Mouse (Mus musculus): ENCODE data around the gene Armc2. TPM values are rescaled to one million over a fixed set of nuclear protein-coding genes. Genes with fewer than 3 reads are reported as not detected.
"Not testable (repeated sequence)": the region's sequence is repeated elsewhere in the genome, so short reads cannot be mapped to it uniquely, and the experiment has no call there.

The Armc2 gene
- polyA plus RNA-seq, 1 experiment: 10.2 TPM

- DNase-seq (ENCODE audit: low read depth): peak; percentile 36
- TF ChIP-seq POLR2A (IDR thresholded peaks at IDR 0.05; ENCODE audit: borderline replicate concordance, extremely low read depth, insufficient read depth, insufficient read length, poor library complexity, severe bottlenecking) (no peak), CTCF (IDR thresholded peaks at IDR 0.05; ENCODE audit: borderline replicate concordance, extremely low read depth, insufficient read depth, insufficient read length) (no peak)
Observed at GRCm38 (mm10) chr10:41962725-41963124, 55.5 kb downstream of the Armc2 start.

DNA sequence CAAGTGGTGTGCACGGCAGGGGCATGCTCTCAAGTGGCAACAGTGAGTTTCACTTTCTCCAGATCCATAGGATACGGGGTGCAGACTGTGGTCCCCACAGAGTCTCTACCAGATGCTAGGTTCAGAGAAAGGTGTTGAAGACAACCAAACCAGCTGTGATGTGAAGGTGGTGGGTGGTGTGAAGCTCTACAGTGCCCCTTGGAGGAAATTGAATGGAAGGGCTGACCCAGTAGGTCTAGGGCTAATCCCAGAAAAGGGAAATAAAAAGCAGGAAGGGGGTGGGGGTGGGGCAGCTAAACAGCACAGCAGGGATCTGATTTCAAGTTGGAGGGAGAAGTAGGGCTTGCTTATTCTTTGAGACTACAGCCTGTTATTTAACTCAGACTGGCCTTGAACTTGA, 58.4 kb downstream of the Armc2 start:
- no peak for DNase-seq (ENCODE audit: low read depth)
- TF ChIP-seq POLR2A (IDR thresholded peaks at IDR 0.05; ENCODE audit: borderline replicate concordance, extremely low read depth, insufficient read depth, insufficient read length, poor library complexity, severe bottlenecking) (no peak), CTCF (IDR thresholded peaks at IDR 0.05; ENCODE audit: borderline replicate concordance, extremely low read depth, insufficient read depth, insufficient read length) (no peak)

- no peak for TF ChIP-seq CTCF (IDR thresholded peaks at IDR 0.05; ENCODE audit: borderline replicate concordance, extremely low read depth, insufficient read depth, insufficient read length)
- TF ChIP-seq POLR2A (IDR thresholded peaks at IDR 0.05; ENCODE audit: borderline replicate concordance, extremely low read depth, insufficient read depth, insufficient read length, poor library complexity, severe bottlenecking): no peak
- DNase-seq (ENCODE audit: low read depth): no peak
Observed at GRCm38 (mm10) chr10:41958677-41959274, 59.5 kb downstream of the Armc2 start.

DNA sequence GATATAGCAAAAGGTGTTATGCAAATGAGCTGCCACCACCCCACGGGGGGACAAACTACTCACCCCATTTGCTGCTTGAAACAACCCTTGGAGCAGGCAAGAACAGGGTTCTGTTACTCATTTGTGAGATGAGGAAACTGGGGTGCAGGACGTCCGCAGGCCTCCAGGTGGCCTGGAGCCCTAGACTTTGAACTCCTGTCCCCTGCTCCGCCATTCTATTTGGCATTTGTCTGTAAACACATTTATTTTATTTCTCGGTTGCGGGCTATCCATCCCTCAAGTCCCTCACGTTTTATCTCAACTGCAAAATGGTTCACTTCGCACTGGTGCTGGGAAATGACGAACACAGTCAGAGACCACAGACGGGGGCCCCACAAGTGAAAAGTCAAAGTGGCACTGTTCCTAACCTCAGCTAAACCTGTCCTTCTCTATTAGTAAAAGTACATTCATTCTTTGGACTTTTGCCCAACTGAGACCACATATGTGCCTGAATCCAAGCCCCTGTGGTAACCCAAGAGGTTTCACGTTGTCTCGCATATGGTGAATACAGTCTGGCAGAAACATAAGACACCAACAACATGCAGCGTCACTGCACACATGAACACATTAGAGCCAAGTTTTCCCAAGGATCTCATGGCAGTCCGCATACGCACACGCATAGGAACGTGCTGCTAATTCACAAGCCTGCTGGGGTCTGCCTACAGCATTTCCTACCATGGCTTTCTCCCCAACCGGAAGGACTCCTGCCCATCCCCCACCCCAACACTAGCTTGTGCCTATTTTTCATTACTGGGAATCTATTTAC, 60.6 kb downstream of the Armc2 start:
- no peak for TF ChIP-seq CTCF (IDR thresholded peaks at IDR 0.05; ENCODE audit: borderline replicate concordance, extremely low read depth, insufficient read depth, insufficient read length)
- TF ChIP-seq POLR2A (IDR thresholded peaks at IDR 0.05; ENCODE audit: borderline replicate concordance, extremely low read depth, insufficient read depth, insufficient read length, poor library complexity, severe bottlenecking): no peak
- peak; percentile 72 for DNase-seq (ENCODE audit: low read depth)

DNA sequence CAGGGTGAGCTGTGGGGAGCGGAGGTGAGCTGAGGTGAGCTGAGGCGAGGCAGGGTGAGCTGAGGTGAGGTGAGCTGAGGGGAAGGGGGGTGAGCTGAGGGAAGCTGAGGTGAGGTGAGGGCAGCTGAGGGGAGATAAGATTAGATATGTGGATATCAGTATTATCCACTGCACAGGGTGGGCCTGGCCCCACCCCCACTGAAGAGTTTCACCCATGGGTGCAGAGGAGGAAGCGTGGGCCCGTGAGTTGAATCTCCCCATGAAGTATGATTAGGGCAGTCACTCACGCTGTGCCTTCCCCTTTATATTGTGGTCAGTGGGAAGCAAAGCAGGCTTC, 64.7 kb downstream of the Armc2 start:
- TF ChIP-seq CTCF (IDR thresholded peaks at IDR 0.05; ENCODE audit: borderline replicate concordance, extremely low read depth, insufficient read depth, insufficient read length): no peak
- no peak for TF ChIP-seq POLR2A (IDR thresholded peaks at IDR 0.05; ENCODE audit: borderline replicate concordance, extremely low read depth, insufficient read depth, insufficient read length, poor library complexity, severe bottlenecking)
- no peak for DNase-seq (ENCODE audit: low read depth)

- TF ChIP-seq POLR2A (IDR thresholded peaks at IDR 0.05; ENCODE audit: borderline replicate concordance, extremely low read depth, insufficient read depth, insufficient read length, poor library complexity, severe bottlenecking) (no peak), CTCF (IDR thresholded peaks at IDR 0.05; ENCODE audit: borderline replicate concordance, extremely low read depth, insufficient read depth, insufficient read length) (no peak)
- no peak for DNase-seq (ENCODE audit: low read depth)
Observed at GRCm38 (mm10) chr10:41952850-41953527, 65.3 kb downstream of the Armc2 start.

DNA sequence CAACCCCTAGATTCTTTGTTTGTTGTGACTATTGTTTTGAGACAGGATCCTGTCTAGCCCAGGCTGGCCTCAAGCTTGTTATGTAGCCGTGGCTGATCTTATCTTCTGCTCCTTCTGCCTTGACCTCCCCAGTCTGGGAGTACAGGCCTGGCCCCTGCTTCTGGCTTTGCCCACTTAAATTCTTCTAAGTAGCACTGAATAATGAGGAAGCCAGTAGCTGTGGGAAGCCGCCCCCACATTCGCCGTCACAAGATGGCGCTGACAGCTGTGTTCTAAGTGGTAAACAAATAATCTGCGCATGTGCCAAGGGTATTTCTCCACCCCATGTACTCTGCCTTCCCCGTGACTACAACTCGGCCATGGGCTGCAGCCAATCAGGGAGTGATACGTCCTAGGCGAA, 65.9 kb downstream of the Armc2 start:
- not testable (repeated sequence) for DNase-seq (ENCODE audit: low read depth)

DNA sequence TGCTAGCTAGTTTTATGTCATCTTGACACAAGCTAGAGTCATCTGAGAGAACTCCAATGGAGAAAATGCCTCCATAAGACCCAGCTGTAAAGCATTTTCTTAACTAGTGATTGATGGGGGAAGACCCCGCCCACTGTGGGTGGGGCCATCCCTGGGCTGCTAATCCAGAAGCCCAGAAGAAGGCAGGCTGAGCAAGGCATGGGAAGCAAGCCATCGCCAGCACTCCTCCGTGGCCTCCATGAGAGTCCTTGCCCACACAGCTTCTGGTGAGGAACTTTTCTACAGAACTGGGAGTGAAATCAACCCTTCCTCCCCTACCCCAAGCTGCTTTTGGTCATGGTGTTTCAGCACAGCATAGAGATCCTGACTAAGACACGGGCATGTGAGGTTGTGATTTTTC, 79.2 kb downstream of the Armc2 start:
- no peak for TF ChIP-seq CTCF (IDR thresholded peaks at IDR 0.05; ENCODE audit: borderline replicate concordance, extremely low read depth, insufficient read depth, insufficient read length)

GRCm38 (mm10) chr10:41937176-41937575, 81.1 kb downstream of the Armc2 start:
- TF ChIP-seq POLR2A (IDR thresholded peaks at IDR 0.05; ENCODE audit: borderline replicate concordance, extremely low read depth, insufficient read depth, insufficient read length, poor library complexity, severe bottlenecking): no peak
- TF ChIP-seq CTCF (IDR thresholded peaks at IDR 0.05; ENCODE audit: borderline replicate concordance, extremely low read depth, insufficient read depth, insufficient read length): no peak
- peak; percentile 68 for DNase-seq (ENCODE audit: low read depth)

More for the DNA sequence above, 79.2 kb downstream of the Armc2 start:
- no peak for DNase-seq (ENCODE audit: low read depth)

DNA sequence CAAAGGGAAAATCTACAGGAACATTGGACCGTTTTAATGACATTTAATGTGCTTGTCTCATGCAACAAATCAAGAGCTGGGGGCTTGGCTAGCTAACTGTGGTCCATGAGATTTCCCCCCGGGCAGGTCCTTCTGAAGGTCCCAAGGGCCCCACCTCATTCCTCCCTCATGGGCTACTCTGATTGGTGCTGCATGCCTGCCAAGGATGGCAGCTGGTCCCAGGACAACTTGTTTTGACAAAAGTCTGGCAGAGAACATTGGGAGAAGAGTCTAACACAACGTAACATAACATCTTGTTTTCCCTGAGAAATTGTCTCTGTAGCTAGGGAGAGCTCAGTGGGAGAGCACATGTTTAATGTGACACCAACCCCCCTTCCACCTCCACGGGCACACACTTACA, 82.1 kb downstream of the Armc2 start:
- TF ChIP-seq POLR2A (IDR thresholded peaks at IDR 0.05; ENCODE audit: borderline replicate concordance, extremely low read depth, insufficient read depth, insufficient read length, poor library complexity, severe bottlenecking) (no peak), CTCF (IDR thresholded peaks at IDR 0.05; ENCODE audit: borderline replicate concordance, extremely low read depth, insufficient read depth, insufficient read length) (no peak)
- peak; percentile 85 for DNase-seq (ENCODE audit: low read depth)

GRCm38 (mm10) chr10:41935476-41935829, 82.8 kb downstream of the Armc2 start:
- peak; percentile 90 for DNase-seq (ENCODE audit: low read depth)

More at GRCm38 (mm10) chr10:41935476-41935829, 82.8 kb downstream of the Armc2 start:
- no peak for TF ChIP-seq POLR2A (IDR thresholded peaks at IDR 0.05; ENCODE audit: borderline replicate concordance, extremely low read depth, insufficient read depth, insufficient read length, poor library complexity, severe bottlenecking)
- no peak for TF ChIP-seq CTCF (IDR thresholded peaks at IDR 0.05; ENCODE audit: borderline replicate concordance, extremely low read depth, insufficient read depth, insufficient read length)
